In genomic region chr16:34082494-34083469, GRCm38 (mm10) we compare ENCODE assay signal across 8 mouse cellular contexts.
A peak's percentile ranks its signal among the peaks of the same experiment; 100 is the strongest.
DNase-seq lines count a peak whose midpoint lies in the region; ATAC-seq and TF ChIP-seq lines count a peak whose summit lies in the region.

No protein-coding gene starts in this region.

- peak; percentile 12 for DNase-seq in CD4-positive, CD25-positive, alpha-beta regulatory T cell, adult 2 months (ENCODE audit: low read depth, low spot score)
- DNase-seq in left cerebral cortex, adult 2 months (ENCODE audit: extremely low spot score in 1 of 2, low spot score in 2 of 2), result no peak
- no peak for DNase-seq in left cerebral cortex, postnatal 4 days
- DNase-seq in frontal cortex, postnatal 25 days (ENCODE audit: low spot score in 2 of 2), result no peak
- no peak for DNase-seq in cerebellum, adult 11-12 months

- no peak overlapping the region for H3K9ac ChIP-seq in heart, embryonic 11.5 days (ENCODE audit: low read depth, low read length)

- H3K27ac ChIP-seq in left cerebral cortex, adult 2 months, result no peak overlapping the region
- peak overlapping the region; percentile 94 for H3K27ac ChIP-seq in heart, embryonic 11.5 days (ENCODE audit: low read depth, low read length)

- TF ChIP-seq CTCF in left cerebral cortex, adult 2 months (IDR thresholded peaks at IDR 0.05), result peak; percentile 46

- peak overlapping the region; percentile 36; the same call in 1 of the 2 replicates for H3K4me2 ChIP-seq in heart, embryonic 11.5 days

- intact Hi-C loops in left cerebral cortex, adult 2 months (cut with DNase I), result no loop called here
- intact Hi-C loops in left cerebral cortex, postnatal 4 days (cut with DNase I), result no loop called here

- H3K4me1 ChIP-seq in heart, embryonic 11.5 days (ENCODE audit: control insufficient read depth, insufficient read depth, low read length), result peaks cover 57% of the 10 kb centered on the region

- H3K36me3 ChIP-seq in heart, embryonic 11.5 days (ENCODE audit: control insufficient read depth, insufficient read depth, low read length), result no peaks in the 10 kb centered on the region

- no peaks in the 10 kb centered on the region for H3K9me3 ChIP-seq in heart, embryonic 11.5 days (replicated peaks; ENCODE audit: control insufficient read depth, low read length)

- H3K27me3 ChIP-seq in heart, embryonic 11.5 days (ENCODE audit: control insufficient read depth, insufficient read depth, low read length), result no peaks in the 10 kb centered on the region

- H3K4me3 ChIP-seq in left cerebral cortex, adult 2 months, result no peak overlapping the region
- no peak overlapping the region for H3K4me3 ChIP-seq in heart, embryonic 11.5 days (ENCODE audit: low read depth, low read length)

- no peak for ATAC-seq in CD4-positive, CD25-positive, alpha-beta regulatory T cell, adult 4 months
- ATAC-seq in heart, embryonic 11.5 days (replicated peaks; ENCODE audit: insufficient number of reproducible peaks, low FRiP score, low TSS enrichment), result no peak
- ATAC-seq in megakaryocyte progenitor cell, adult 5-6 weeks (replicated peaks; ENCODE audit: poor library complexity), result peak; percentile 51

- 80% methylated on average over 5 of the region's 5 CpGs for WGBS in heart, embryonic 11.5 days (ENCODE audit: insufficient replicate concordance)
